Mouse (Mus musculus) embryonic facial prominence, embryonic 14.5 days (tissue): ENCODE results near the gene Olfr843. TPM values are rescaled to one million over a fixed set of nuclear protein-coding genes. Genes with fewer than 3 reads are reported as not detected.

ENCODE experiments used
- ATAC-seq: fragments of 200-750 bp; cut with Nextera tagmentation; 2 replicates; pipeline ENCODE4 v1.8.0; 2017; ENCODE audit warnings: low read depth, moderate number of reproducible peaks, moderate TSS enrichment
- DNase-seq: peaks from one replicate; pipeline ENCODE4 v3.0.0-alpha.2; 2015; ENCODE audit warnings: low spot score
- H3K27ac ChIP-seq: fragments of 300-500 bp; sonication (generic); replicated peaks from 2 replicates; pipeline ENCODE4 v1.5.1; 2014; ENCODE audit warnings: low read depth, mild to moderate bottlenecking, low read length, moderate library complexity
- H3K27me3 ChIP-seq: fragments of 300-500 bp; sonication (generic); replicated peaks from 2 replicates; pipeline ENCODE4 v1.6.1; 2014; ENCODE audit warnings: low read length; ENCODE audit not compliant: control insufficient read depth, insufficient read depth
- H3K36me3 ChIP-seq: fragments of 300-500 bp; sonication (generic); 2 replicates; pipeline ENCODE4 v1.6.1; 2014; ENCODE audit warnings: low read length, mixed read lengths; ENCODE audit not compliant: control insufficient read depth, insufficient read depth
- H3K4me1 ChIP-seq: fragments of 300-500 bp; sonication (generic); 2 replicates; pipeline ENCODE4 v1.6.1; 2014; ENCODE audit warnings: antibody characterized with exemption, low read length; ENCODE audit not compliant: control insufficient read depth, insufficient read depth
- H3K4me2 ChIP-seq: fragments of 300-500 bp; sonication (generic); 2 replicates; pipeline ENCODE4 v1.6.1; 2014; ENCODE audit warnings: low read depth, mild to moderate bottlenecking, low read length, moderate library complexity, mixed read lengths
- H3K4me3 ChIP-seq: fragments of 300-500 bp; sonication (generic); 2 replicates; pipeline ENCODE4 v1.5.1; 2014; ENCODE audit warnings: low read depth, mild to moderate bottlenecking, low read length
- H3K9ac ChIP-seq: fragments of 300-500 bp; sonication (generic); 2 replicates; pipeline ENCODE4 v1.6.1; 2014; ENCODE audit warnings: low read depth, mild to moderate bottlenecking, low read length, moderate library complexity, mixed read lengths
- H3K9me3 ChIP-seq: fragments of 300-500 bp; sonication (generic); 2 replicates; pipeline ENCODE4 v1.6.1; 2016; ENCODE audit warnings: low read length; ENCODE audit not compliant: control insufficient read depth
- WGBS: fragments of 180-500 bp; shearing (Covaris S2); extraction: QIAGEN DNeasy Blood & Tissue Kit; methylation state at CpG from one replicate; pipeline ENCODE4 v1.1.7; 2014; 5-methylcytosine and 5-hydroxymethylcytosine counted together
- polyA plus RNA-seq: library from polyadenylated mRNA; unstranded; fragments of >200 nt; fragmentation: Nextera tagmentation; extraction: Ambion mirVana; gene quantifications from 2 replicates; pipeline ENCODE4 v1.2.1, GENCODE M21; 2014

Gene Olfr843
- polyA plus RNA-seq = 0.04 TPM in 1 of 2 replicates, not detected in the other

- H3K9me3 ChIP-seq = 0 out of 2 replicates have a peak, but pooled peaks cover 4% of the 10 kb centered on the region
- WGBS = 89% methylated on average over 2 of the region's 2 CpGs
- no peak within 1 kb of the TSS for H3K4me3 ChIP-seq
- DNase-seq (no peak), ATAC-seq (no peak)
- no peak within 1 kb of the TSS for H3K27ac ChIP-seq
- no peak within 1 kb of the TSS for H3K4me2 ChIP-seq
- H3K36me3 ChIP-seq = no peaks in the 10 kb centered on the region
- no peaks in the 10 kb centered on the region for H3K4me1 ChIP-seq
- H3K27me3 ChIP-seq = no peaks in the 10 kb centered on the region
- no peak within 1 kb of the TSS for H3K9ac ChIP-seq
Observed at GRCm38 (mm10) chr9:19251887-19252286, at the start of gene Olfr843. TSS of gene Olfr843 (minus strand) at chr9:19251987.

Other genes starting within 250 kb of the Olfr843 start
- not detected in 2 replicates for gene Olfr835, start 219.3 kb downstream of the Olfr843 start, polyA plus RNA-seq
- not detected in 2 replicates for gene Olfr836, start 131.6 kb downstream of the Olfr843 start, polyA plus RNA-seq
- gene Olfr837, start 115.7 kb downstream of the Olfr843 start, polyA plus RNA-seq = not detected in 2 replicates
- gene Olfr839-ps1, start 74.7 kb downstream of the Olfr843 start, polyA plus RNA-seq = not detected in 2 replicates
- not detected in 2 replicates for gene Olfr844, start 64.4 kb upstream of the Olfr843 start, polyA plus RNA-seq
- gene Olfr845, start 84.5 kb upstream of the Olfr843 start, polyA plus RNA-seq = not detected in 2 replicates
- not detected in 2 replicates for gene Olfr846, start 112.0 kb upstream of the Olfr843 start, polyA plus RNA-seq
- gene Olfr847, start 126.7 kb upstream of the Olfr843 start, polyA plus RNA-seq = not detected in 2 replicates
- 0.05 TPM in 1 of 2 replicates, not detected in the other for gene Olfr849, start 188.3 kb upstream of the Olfr843 start, polyA plus RNA-seq
- gene Olfr850, start 226.3 kb upstream of the Olfr843 start, polyA plus RNA-seq = not detected in 2 replicates
- not detected in 2 replicates for gene Olfr851, start 241.3 kb upstream of the Olfr843 start, polyA plus RNA-seq